Mouse (Mus musculus): ENCODE data around the gene Serpina3c.
"Not testable (repeated sequence)": the region's sequence is repeated elsewhere in the genome, so short reads cannot be mapped to it uniquely, and the experiment has no call there.

The Serpina3c gene

GRCm38 (mm10) chr12:104153656-104154055 is at the start of gene Serpina3c:
Gene Serpina3c, minus strand, starts transcription at chr12:104153870.
- no peak for DNase-seq

- DNase-seq: no peak
Observed at GRCm38 (mm10) chr12:104190852-104191251, 37.2 kb upstream of the Serpina3c start.

- no peak for DNase-seq
Observed at GRCm38 (mm10) chr12:104189246-104189645, 35.6 kb upstream of the Serpina3c start.

GRCm38 (mm10) chr12:104186041-104186581 is 32.4 kb upstream of the Serpina3c start:
- no peak for DNase-seq

GRCm38 (mm10) chr12:104185046-104185445 is 31.4 kb upstream of the Serpina3c start:
- no peak for DNase-seq

- no peak for DNase-seq
Observed at GRCm38 (mm10) chr12:104178987-104179386, 25.3 kb upstream of the Serpina3c start.

GRCm38 (mm10) chr12:104178577-104178976 is 24.9 kb upstream of the Serpina3c start:
- no peak for DNase-seq

GRCm38 (mm10) chr12:104175636-104176035 is 22.0 kb upstream of the Serpina3c start:
- DNase-seq: no peak

GRCm38 (mm10) chr12:104174747-104175146 is 21.1 kb upstream of the Serpina3c start:
- no peak for DNase-seq

GRCm38 (mm10) chr12:104153041-104153645 is 527 bp downstream of the Serpina3c start:
- no peak for DNase-seq

GRCm38 (mm10) chr12:104151989-104152388 is 1.7 kb downstream of the Serpina3c start:
- no peak for DNase-seq

GRCm38 (mm10) chr12:104145571-104145970 is 8.1 kb downstream of the Serpina3c start:
- DNase-seq: no peak

- no peak for DNase-seq
Observed at GRCm38 (mm10) chr12:104143286-104143685, 10.4 kb downstream of the Serpina3c start.

- no peak for DNase-seq
Observed at GRCm38 (mm10) chr12:104142427-104142826, 11.2 kb downstream of the Serpina3c start.

GRCm38 (mm10) chr12:104141506-104141905 is 12.2 kb downstream of the Serpina3c start:
- DNase-seq: no peak

- DNase-seq: no peak
Observed at GRCm38 (mm10) chr12:104140543-104141103, 13.0 kb downstream of the Serpina3c start.

GRCm38 (mm10) chr12:104138216-104138615 is 15.5 kb downstream of the Serpina3c start:
- DNase-seq: no peak

- no peak for DNase-seq
Observed at GRCm38 (mm10) chr12:104131041-104131440, 22.6 kb downstream of the Serpina3c start.

- no peak for DNase-seq
Observed at GRCm38 (mm10) chr12:104127696-104128095, 26.0 kb downstream of the Serpina3c start, which contains the start of gene Serpina3b. Gene Serpina3b, plus strand, starts transcription at chr12:104127996.

- no peak for DNase-seq
Observed at GRCm38 (mm10) chr12:104125021-104125560, 28.6 kb downstream of the Serpina3c start.

- no peak for DNase-seq
Observed at GRCm38 (mm10) chr12:104123996-104124395, 29.7 kb downstream of the Serpina3c start.

GRCm38 (mm10) chr12:104123097-104123496 is 30.6 kb downstream of the Serpina3c start:
- DNase-seq: no peak

- no peak for DNase-seq
Observed at GRCm38 (mm10) chr12:104114921-104115579, 38.6 kb downstream of the Serpina3c start.

GRCm38 (mm10) chr12:104112333-104112732 is 41.3 kb downstream of the Serpina3c start, which contains the start of gene Serpina3a:
Gene Serpina3a, plus strand, starts transcription at chr12:104112724.
- DNase-seq: not testable (repeated sequence)

Data from thymus, postnatal 14 days (tissue).